Mouse (Mus musculus) forebrain, embryonic 14.5 days (tissue): Measurements from ENCODE around the gene Ust. TPM values are rescaled to one million over a fixed set of nuclear protein-coding genes. Genes with fewer than 3 reads are reported as not detected.

Experiments used
- ATAC-seq: fragments of 200-750 bp; cut with Nextera tagmentation; 2 replicates; pipeline ENCODE4 v1.8.0; 2017; ENCODE audit warnings: mild to moderate bottlenecking, moderate library complexity
- DNase-seq: peaks from one replicate; pipeline ENCODE4 v3.0.0-alpha.2; 2015; ENCODE audit warnings: low spot score
- H3K27ac ChIP-seq: fragments of 300-500 bp; sonication (generic); 2 replicates; pipeline ENCODE4 v1.5.1; 2014; ENCODE audit warnings: low read depth, mild to moderate bottlenecking, control low read depth, low read length, moderate library complexity
- H3K27me3 ChIP-seq: fragments of 300-500 bp; sonication (generic); replicated peaks from 2 replicates; pipeline ENCODE4 v1.6.1; 2014; ENCODE audit warnings: low read length, control low read depth, mixed read lengths; ENCODE audit not compliant: control insufficient read depth, insufficient read depth
- H3K36me3 ChIP-seq: fragments of 300-500 bp; sonication (generic); 2 replicates; pipeline ENCODE4 v1.6.1; 2014; ENCODE audit warnings: low read length, control low read depth; ENCODE audit not compliant: control insufficient read depth, insufficient read depth
- H3K4me1 ChIP-seq: fragments of 300-500 bp; sonication (generic); 2 replicates; pipeline ENCODE4 v1.6.1; 2014; ENCODE audit warnings: antibody characterized with exemption, low read length, control low read depth; ENCODE audit not compliant: control insufficient read depth, insufficient read depth
- H3K4me2 ChIP-seq: fragments of 300-500 bp; sonication (generic); 2 replicates; pipeline ENCODE4 v1.6.1; 2014; ENCODE audit warnings: mild to moderate bottlenecking, control low read depth, low read length
- H3K4me3 ChIP-seq: fragments of 300-500 bp; sonication (generic); 2 replicates; pipeline ENCODE4 v1.5.1; 2014; ENCODE audit warnings: low read depth, low read length, control low read depth
- H3K9ac ChIP-seq: fragments of 300-500 bp; sonication (generic); 2 replicates; pipeline ENCODE4 v1.6.1; 2014; ENCODE audit warnings: mild to moderate bottlenecking, low read length, control low read depth, moderate library complexity
- H3K9me3 ChIP-seq: fragments of 300-500 bp; sonication (generic); replicated peaks from 2 replicates; pipeline ENCODE4 v1.6.1; 2016; ENCODE audit warnings: low read length, control low read depth, mixed read lengths; ENCODE audit not compliant: control insufficient read depth
- WGBS: fragments of 180-500 bp; shearing (Covaris S2); extraction: QIAGEN DNeasy Blood & Tissue Kit; methylation state at CpG from one replicate; pipeline ENCODE4 v1.1.7; 2014; 5-methylcytosine and 5-hydroxymethylcytosine counted together
- polyA plus RNA-seq: library from polyadenylated mRNA; unstranded; fragments of >200 nt; fragmentation: Nextera tagmentation; extraction: Ambion mirVana; gene quantifications from 2 replicates; pipeline ENCODE4 v1.2.1, GENCODE M21; 2014

Ust gene
- polyA plus RNA-seq, 1 experiment from 2014 or later: 5.8 TPM

DNA sequence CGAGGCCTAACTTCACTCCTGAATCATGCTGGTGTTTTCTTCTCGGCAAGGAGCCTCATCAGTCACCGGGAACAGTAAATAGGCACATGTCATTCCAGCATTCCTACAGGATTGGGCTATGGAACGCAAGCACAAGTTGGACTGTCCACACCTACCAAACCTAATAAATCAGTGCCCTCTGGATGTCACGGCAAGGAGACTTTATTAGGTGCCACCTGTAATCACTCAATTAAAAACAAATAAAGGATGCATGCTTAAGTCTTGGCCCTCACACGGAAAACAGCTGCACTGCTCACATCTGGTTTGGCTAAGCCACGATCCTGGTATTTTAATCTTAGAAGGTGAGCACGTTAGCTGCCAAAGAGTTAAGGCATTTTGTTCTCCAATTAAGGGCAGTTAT lies 294.6 kb downstream of the Ust start:
- Histone ChIP-seq H3K4me3 (no peak overlapping the region), H3K9ac (no peak overlapping the region), H3K27ac (no peak overlapping the region), H3K4me1 (peaks cover 4% of the 10 kb centered on the region; the same call in 1 of the 2 replicates), H3K27me3 (no peaks in the 10 kb centered on the region), H3K9me3 (no peaks in the 10 kb centered on the region), H3K4me2 (no peak overlapping the region), H3K36me3 (no peaks in the 10 kb centered on the region)
- WGBS: 89% methylated on average over 8 of the region's 8 CpGs
- DNase-seq (no peak), ATAC-seq (no peak)

DNA sequence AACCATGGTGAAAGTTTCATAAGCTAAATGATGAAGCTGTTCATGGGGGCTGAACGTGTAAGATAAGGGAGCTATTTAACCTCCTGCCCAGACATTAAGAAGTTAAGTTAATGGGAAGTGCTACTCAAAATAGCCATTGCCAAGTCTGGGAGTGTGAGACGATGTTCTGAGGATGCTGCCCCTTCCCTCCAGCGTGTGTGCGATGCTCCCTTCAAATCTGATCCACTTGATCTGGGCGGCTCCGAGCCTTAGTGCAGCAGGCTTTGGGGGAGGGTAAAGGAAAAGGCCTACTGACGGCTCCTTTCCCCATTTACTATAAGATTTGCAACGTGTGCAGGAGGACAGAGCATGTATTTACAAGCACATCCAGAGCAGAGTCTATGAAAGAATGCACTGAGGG lies 301.7 kb downstream of the Ust start:
- WGBS: 48% methylated on average over 8 of the region's 8 CpGs
- H3K36me3 ChIP-seq: no peaks in the 10 kb centered on the region
- no peak overlapping the region for H3K27ac ChIP-seq
- H3K9ac ChIP-seq: no peak overlapping the region
- H3K4me1 ChIP-seq: no peaks in the 10 kb centered on the region
- no peak for ATAC-seq
- no peak overlapping the region for H3K4me3 ChIP-seq
- no peaks in the 10 kb centered on the region for H3K9me3 ChIP-seq
- no peak overlapping the region for H3K4me2 ChIP-seq
- H3K27me3 ChIP-seq: no peaks in the 10 kb centered on the region
- DNase-seq: no peak

DNA sequence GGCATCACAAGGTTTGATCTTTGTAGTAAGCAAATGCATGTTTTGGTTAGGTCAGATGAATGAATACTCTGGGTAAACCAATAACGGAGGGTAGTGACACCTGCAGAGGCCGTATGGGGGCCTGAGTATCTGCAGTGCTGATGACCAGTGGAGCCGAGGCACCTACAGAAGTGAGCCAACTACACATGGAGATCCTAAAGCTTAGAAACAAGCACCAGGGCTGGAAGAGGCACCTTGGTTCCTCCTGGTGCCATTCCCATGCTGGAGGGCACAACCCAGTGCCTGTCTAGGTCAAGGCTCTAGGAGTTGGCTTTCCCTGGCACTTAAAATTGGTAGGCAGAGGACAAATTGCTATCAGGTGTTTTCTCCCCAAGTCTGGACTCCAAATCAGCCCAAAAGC lies 303.4 kb downstream of the Ust start:
- no peak overlapping the region for H3K27ac ChIP-seq
- no peaks in the 10 kb centered on the region for H3K36me3 ChIP-seq
- no peaks in the 10 kb centered on the region for H3K27me3 ChIP-seq
- WGBS: 98% methylated on average over 3 of the region's 3 CpGs
- no peak overlapping the region for H3K4me2 ChIP-seq
- DNase-seq (no peak), ATAC-seq (no peak)
- H3K9ac ChIP-seq: no peak overlapping the region
- no peak overlapping the region for H3K4me3 ChIP-seq
- no peaks in the 10 kb centered on the region for H3K4me1 ChIP-seq
- no peaks in the 10 kb centered on the region for H3K9me3 ChIP-seq

DNA sequence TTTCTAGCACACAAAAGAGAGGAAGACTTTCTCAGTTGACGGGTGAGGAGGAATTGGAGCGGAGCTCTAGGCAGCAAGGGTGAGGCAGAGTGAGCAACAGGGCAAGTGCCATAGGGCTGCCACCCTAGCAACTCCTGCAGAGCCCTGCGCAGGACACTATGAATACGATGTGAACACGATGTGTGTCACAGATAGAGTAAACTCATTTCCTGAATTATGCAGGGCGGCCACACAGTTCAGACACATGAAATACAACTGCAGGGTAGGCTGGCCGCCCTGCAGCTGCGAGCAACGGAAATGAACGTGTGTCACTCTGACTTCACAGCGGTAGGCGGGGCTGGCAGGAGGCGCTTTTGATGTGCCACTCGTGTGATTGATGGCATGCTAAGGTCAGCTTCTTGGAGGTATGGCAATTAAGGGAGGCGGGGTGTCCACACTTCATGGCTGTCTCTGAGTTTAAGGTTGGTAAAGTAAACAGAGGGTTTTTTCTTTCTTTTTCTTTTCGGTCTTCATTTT lies 304.7 kb downstream of the Ust start:
- no peaks in the 10 kb centered on the region for H3K4me1 ChIP-seq
- no peaks in the 10 kb centered on the region for H3K27me3 ChIP-seq
- ATAC-seq (no peak), DNase-seq (no peak)
- WGBS: 74% methylated on average over 16 of the region's 16 CpGs
- no peaks in the 10 kb centered on the region for H3K36me3 ChIP-seq
- no peak overlapping the region for H3K9ac ChIP-seq
- H3K4me2 ChIP-seq: no peak overlapping the region
- H3K4me3 ChIP-seq: no peak overlapping the region
- H3K27ac ChIP-seq: no peak overlapping the region
- no peaks in the 10 kb centered on the region for H3K9me3 ChIP-seq

GRCm38 (mm10) chr10:8213266-8213905 lies 305.2 kb downstream of the Ust start:
- no peak overlapping the region for H3K4me2 ChIP-seq
- no peak overlapping the region for H3K4me3 ChIP-seq
- no peaks in the 10 kb centered on the region for H3K27me3 ChIP-seq
- DNase-seq: no peak
- no peak overlapping the region for H3K27ac ChIP-seq
- no peak overlapping the region for H3K9ac ChIP-seq
- 80% methylated on average over 10 of the region's 10 CpGs for WGBS
- H3K9me3 ChIP-seq: no peaks in the 10 kb centered on the region
- H3K4me1 ChIP-seq: no peaks in the 10 kb centered on the region
- no peak for ATAC-seq
- no peaks in the 10 kb centered on the region for H3K36me3 ChIP-seq

DNA sequence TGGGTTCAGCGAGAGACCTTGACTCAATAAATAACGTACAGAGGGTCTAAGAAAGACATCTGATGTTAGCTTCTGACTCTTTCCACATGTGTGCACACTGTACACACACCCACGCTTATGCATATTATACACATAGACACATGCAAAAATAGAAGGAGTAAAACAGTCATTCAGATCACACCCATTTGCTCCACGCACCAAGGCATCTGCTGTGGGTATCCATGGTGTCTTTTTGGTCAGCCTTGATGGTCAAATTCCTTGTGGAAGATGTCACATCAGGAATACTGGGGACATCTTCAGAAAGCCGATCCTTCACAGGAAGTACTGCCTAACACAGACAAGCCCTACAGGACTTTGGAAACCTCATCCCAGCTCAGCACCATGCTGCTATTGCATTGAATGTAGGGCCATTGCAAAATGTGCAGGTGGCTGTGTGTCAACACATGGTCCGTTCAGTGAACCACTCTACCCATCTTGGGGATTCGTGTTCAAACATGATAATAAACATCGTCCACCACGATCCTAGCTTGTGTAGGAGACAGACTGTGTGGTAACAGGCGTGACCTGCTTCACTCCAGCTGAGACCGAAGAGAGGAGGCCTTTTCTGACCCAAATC lies 305.9 kb downstream of the Ust start:
- Histone ChIP-seq H3K9ac (no peak overlapping the region), H3K4me2 (no peak overlapping the region), H3K36me3 (no peaks in the 10 kb centered on the region), H3K4me1 (no peaks in the 10 kb centered on the region), H3K4me3 (no peak overlapping the region), H3K9me3 (no peaks in the 10 kb centered on the region), H3K27ac (no peak overlapping the region), H3K27me3 (no peaks in the 10 kb centered on the region)
- WGBS: 95% methylated on average over 11 of the region's 11 CpGs
- no peak for ATAC-seq
- no peak for DNase-seq

DNA sequence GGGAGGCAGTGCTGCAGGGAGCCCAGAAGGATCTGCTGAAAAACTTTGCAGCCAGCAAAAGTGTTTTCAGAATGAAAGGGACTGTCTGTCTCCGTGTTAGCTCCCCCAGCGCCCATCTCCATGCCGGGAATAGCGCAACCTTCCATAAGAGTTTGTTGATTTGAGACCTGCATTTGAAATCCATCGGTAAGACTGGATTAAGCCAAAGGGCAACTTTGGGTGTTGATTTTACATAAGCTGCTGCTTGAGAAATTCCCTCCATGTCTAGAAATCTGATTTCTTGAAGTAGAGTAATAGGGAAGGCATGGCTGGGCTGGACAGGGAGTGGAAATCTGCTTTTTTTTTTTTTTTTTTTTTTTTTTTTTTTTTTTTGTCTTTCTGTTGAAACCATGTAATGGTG lies 306.9 kb downstream of the Ust start:
- no peaks in the 10 kb centered on the region for H3K9me3 ChIP-seq
- H3K36me3 ChIP-seq: no peaks in the 10 kb centered on the region
- H3K4me3 ChIP-seq: no peak overlapping the region
- no peak for ATAC-seq
- H3K27me3 ChIP-seq: no peaks in the 10 kb centered on the region
- no peak overlapping the region for H3K9ac ChIP-seq
- H3K27ac ChIP-seq: no peak overlapping the region
- 84% methylated on average over 5 of the region's 5 CpGs for WGBS
- no peak for DNase-seq
- no peak overlapping the region for H3K4me2 ChIP-seq
- H3K4me1 ChIP-seq: no peaks in the 10 kb centered on the region

- H3K4me2 ChIP-seq: no peak overlapping the region
- H3K36me3 ChIP-seq: no peaks in the 10 kb centered on the region
- no peaks in the 10 kb centered on the region for H3K27me3 ChIP-seq
- no peak overlapping the region for H3K4me3 ChIP-seq
- no peak overlapping the region for H3K27ac ChIP-seq
- 3% methylated on average over 3 of the region's 3 CpGs for WGBS
- H3K9me3 ChIP-seq: no peaks in the 10 kb centered on the region
- H3K9ac ChIP-seq: no peak overlapping the region
- ATAC-seq (no peak), DNase-seq (no peak)
- no peaks in the 10 kb centered on the region for H3K4me1 ChIP-seq
Observed at GRCm38 (mm10) chr10:8210366-8210765, 308.3 kb downstream of the Ust start.

GRCm38 (mm10) chr10:8207358-8207757 lies 311.3 kb downstream of the Ust start:
- H3K4me3 ChIP-seq: no peak overlapping the region
- no peak overlapping the region for H3K9ac ChIP-seq
- H3K27me3 ChIP-seq: no peaks in the 10 kb centered on the region
- no peak overlapping the region for H3K27ac ChIP-seq
- 97% methylated on average over 19 of the region's 19 CpGs for WGBS
- no peak overlapping the region for H3K4me2 ChIP-seq
- ATAC-seq (no peak), DNase-seq (no peak)
- no peaks in the 10 kb centered on the region for H3K9me3 ChIP-seq
- H3K36me3 ChIP-seq: no peaks in the 10 kb centered on the region
- no peaks in the 10 kb centered on the region for H3K4me1 ChIP-seq
